Mouse (Mus musculus) intestine, embryonic 14.5 days (tissue): ENCODE results near the gene Xpo4. TPM values are rescaled to one million over a fixed set of nuclear protein-coding genes. Genes with fewer than 3 reads are reported as not detected.
A peak's percentile ranks its signal among the peaks of the same experiment; 100 is the strongest.

ENCODE experiments used
- ATAC-seq: fragments of 200-750 bp; cut with Nextera tagmentation; replicated peaks from 2 replicates; pipeline ENCODE4 v1.8.0; 2017; ENCODE audit warnings: low read depth, moderate number of reproducible peaks, moderate TSS enrichment, moderate library complexity; ENCODE audit not compliant: low FRiP score, low TSS enrichment
- DNase-seq: peaks from one replicate; pipeline ENCODE4 v3.0.0-alpha.2; 2018; ENCODE audit warnings: low spot score
- H3K27ac ChIP-seq: fragments of 300-500 bp; sonication (generic); 2 replicates; pipeline ENCODE4 v1.5.1; 2014; ENCODE audit warnings: low read depth, mild to moderate bottlenecking, control low read depth
- H3K27me3 ChIP-seq: fragments of 300-500 bp; sonication (generic); replicated peaks from 2 replicates; pipeline ENCODE4 v1.6.1; 2014; ENCODE audit warnings: low read length, control low read depth; ENCODE audit not compliant: control insufficient read depth, insufficient read depth
- H3K36me3 ChIP-seq: fragments of 300-500 bp; sonication (generic); 2 replicates; pipeline ENCODE4 v1.6.1; 2014; ENCODE audit warnings: low read length, control low read depth; ENCODE audit not compliant: control insufficient read depth, insufficient read depth
- H3K4me1 ChIP-seq: fragments of 300-500 bp; sonication (generic); replicated peaks from 2 replicates; pipeline ENCODE4 v1.6.1; 2014; ENCODE audit warnings: low read length, control low read depth, mixed read lengths; ENCODE audit not compliant: control insufficient read depth, insufficient read depth
- H3K4me2 ChIP-seq: fragments of 300-500 bp; sonication (generic); 2 replicates; pipeline ENCODE4 v1.6.1; 2014; ENCODE audit warnings: low read length
- H3K4me3 ChIP-seq: fragments of 300-500 bp; sonication (generic); 2 replicates; pipeline ENCODE4 v1.5.1; 2014; ENCODE audit warnings: low read depth, low read length, control low read depth, mixed read lengths
- H3K9ac ChIP-seq: fragments of 300-500 bp; sonication (generic); 2 replicates; pipeline ENCODE4 v1.6.1; 2014; ENCODE audit warnings: mild to moderate bottlenecking, low read length
- H3K9me3 ChIP-seq: fragments of 300-500 bp; sonication (generic); 2 replicates; pipeline ENCODE4 v1.6.1; 2016; ENCODE audit warnings: low read length, control low read depth; ENCODE audit not compliant: control insufficient read depth
- WGBS: fragments of 180-500 bp; shearing (Covaris S2); extraction: QIAGEN DNeasy Blood & Tissue Kit; methylation state at CpG from one replicate; pipeline ENCODE4 v1.1.7; 2014; 5-methylcytosine and 5-hydroxymethylcytosine counted together
- polyA plus RNA-seq: library from polyadenylated mRNA; unstranded; fragments of >200 nt; fragmentation: Nextera tagmentation; extraction: Ambion mirVana; gene quantifications from 2 replicates; pipeline ENCODE4 v1.2.1, GENCODE M21; 2014

Xpo4 gene
- polyA plus RNA-seq, 1 experiment from 2014 or later, result 34.9 TPM

GRCm38 (mm10) chr14:57705075-57705474 is 39.8 kb upstream of the Xpo4 start:
- 89% methylated on average over 4 of the region's 4 CpGs for WGBS
- ATAC-seq (no peak), DNase-seq (no peak)
- Histone ChIP-seq H3K36me3 (peaks cover 32% of the 10 kb centered on the region), H3K9ac (no peak overlapping the region), H3K4me3 (no peak overlapping the region), H3K4me1 (peaks cover 15% of the 10 kb centered on the region; the same call in 1 of the 2 replicates), H3K4me2 (no peak overlapping the region), H3K27ac (no peak overlapping the region), H3K27me3 (no peaks in the 10 kb centered on the region), H3K9me3 (no peaks in the 10 kb centered on the region)

GRCm38 (mm10) chr14:57701915-57702477 is 36.8 kb upstream of the Xpo4 start:
- peaks cover 57% of the 10 kb centered on the region for H3K36me3 ChIP-seq
- peak overlapping the region; percentile 67; the same call in 1 of the 2 replicates for H3K27ac ChIP-seq
- H3K9ac ChIP-seq, result no peak overlapping the region
- no peaks in the 10 kb centered on the region for H3K4me1 ChIP-seq
- H3K9me3 ChIP-seq, result no peaks in the 10 kb centered on the region
- no peak overlapping the region for H3K4me2 ChIP-seq
- ATAC-seq (peak; percentile 85), DNase-seq (no peak)
- WGBS, result 66% methylated on average over 12 of the region's 12 CpGs
- H3K27me3 ChIP-seq, result no peaks in the 10 kb centered on the region
- H3K4me3 ChIP-seq, result no peak overlapping the region

- H3K9ac ChIP-seq, result no peak overlapping the region
- H3K36me3 ChIP-seq, result peaks cover 76% of the 10 kb centered on the region
- H3K9me3 ChIP-seq, result no peaks in the 10 kb centered on the region
- no peak for DNase-seq
- ATAC-seq, result no peak
- no peak overlapping the region for H3K4me3 ChIP-seq
- H3K27ac ChIP-seq, result no peak overlapping the region
- no peak overlapping the region for H3K4me2 ChIP-seq
- H3K27me3 ChIP-seq, result no peaks in the 10 kb centered on the region
- 97% methylated on average over 33 of the region's 33 CpGs for WGBS
- no peaks in the 10 kb centered on the region for H3K4me1 ChIP-seq
These were observed 34.3 kb upstream of the Xpo4 start for GRCm38 (mm10) chr14:57699461-57699970.

GRCm38 (mm10) chr14:57699016-57699415 is 33.8 kb upstream of the Xpo4 start:
- Histone ChIP-seq H3K4me1 (no peaks in the 10 kb centered on the region), H3K36me3 (peaks cover 81% of the 10 kb centered on the region), H3K9me3 (no peaks in the 10 kb centered on the region), H3K4me3 (no peak overlapping the region), H3K27me3 (no peaks in the 10 kb centered on the region), H3K4me2 (no peak overlapping the region), H3K27ac (no peak overlapping the region), H3K9ac (no peak overlapping the region)
- no peak for ATAC-seq
- WGBS, result 86% methylated on average over 10 of the region's 10 CpGs
- no peak for DNase-seq

- Histone ChIP-seq H3K4me2 (no peak overlapping the region), H3K4me1 (no peaks in the 10 kb centered on the region), H3K9ac (no peak overlapping the region), H3K27me3 (no peaks in the 10 kb centered on the region), H3K4me3 (no peak overlapping the region), H3K9me3 (no peaks in the 10 kb centered on the region), H3K36me3 (peaks cover 86% of the 10 kb centered on the region), H3K27ac (no peak overlapping the region)
- no peak for DNase-seq
- 93% methylated on average over 15 of the region's 15 CpGs for WGBS
- no peak for ATAC-seq
These were observed 30.8 kb upstream of the Xpo4 start for GRCm38 (mm10) chr14:57696066-57696465.

GRCm38 (mm10) chr14:57695550-57695949 is 30.3 kb upstream of the Xpo4 start:
- no peak overlapping the region for H3K4me2 ChIP-seq
- ATAC-seq (no peak), DNase-seq (no peak)
- H3K27me3 ChIP-seq, result no peaks in the 10 kb centered on the region
- H3K4me1 ChIP-seq, result no peaks in the 10 kb centered on the region
- H3K27ac ChIP-seq, result no peak overlapping the region
- 91% methylated on average over 8 of the region's 8 CpGs for WGBS
- no peak overlapping the region for H3K9ac ChIP-seq
- no peak overlapping the region for H3K4me3 ChIP-seq
- no peaks in the 10 kb centered on the region for H3K9me3 ChIP-seq
- H3K36me3 ChIP-seq, result peaks cover 90% of the 10 kb centered on the region

- no peaks in the 10 kb centered on the region for H3K4me1 ChIP-seq
- H3K4me3 ChIP-seq, result no peak overlapping the region
- H3K27ac ChIP-seq, result no peak overlapping the region
- H3K9ac ChIP-seq, result no peak overlapping the region
- no peaks in the 10 kb centered on the region for H3K9me3 ChIP-seq
- H3K36me3 ChIP-seq, result peaks cover 88% of the 10 kb centered on the region
- no peaks in the 10 kb centered on the region for H3K27me3 ChIP-seq
- no peak overlapping the region for H3K4me2 ChIP-seq
- DNase-seq (no peak), ATAC-seq (no peak)
- 81% methylated on average over 16 of the region's 16 CpGs for WGBS
These were observed 29.0 kb upstream of the Xpo4 start for GRCm38 (mm10) chr14:57694246-57694645.

- no peak overlapping the region for H3K27ac ChIP-seq
- H3K4me1 ChIP-seq, result no peaks in the 10 kb centered on the region
- H3K36me3 ChIP-seq, result peaks cover 86% of the 10 kb centered on the region
- H3K9me3 ChIP-seq, result no peaks in the 10 kb centered on the region
- no peak overlapping the region for H3K9ac ChIP-seq
- H3K27me3 ChIP-seq, result no peaks in the 10 kb centered on the region
- WGBS, result 88% methylated on average over 17 of the region's 17 CpGs
- H3K4me3 ChIP-seq, result no peak overlapping the region
- no peak for DNase-seq
- no peak for ATAC-seq
- H3K4me2 ChIP-seq, result no peak overlapping the region
These were observed 27.4 kb upstream of the Xpo4 start for GRCm38 (mm10) chr14:57692517-57693130.

GRCm38 (mm10) chr14:57691316-57691715 is 26.1 kb upstream of the Xpo4 start:
- no peak overlapping the region for H3K9ac ChIP-seq
- no peaks in the 10 kb centered on the region for H3K27me3 ChIP-seq
- H3K27ac ChIP-seq, result no peak overlapping the region
- no peak for DNase-seq
- peaks cover 73% of the 10 kb centered on the region for H3K36me3 ChIP-seq
- H3K9me3 ChIP-seq, result no peaks in the 10 kb centered on the region
- no peak overlapping the region for H3K4me2 ChIP-seq
- WGBS, result 93% methylated on average over 24 of the region's 24 CpGs
- no peaks in the 10 kb centered on the region for H3K4me1 ChIP-seq
- no peak for ATAC-seq
- H3K4me3 ChIP-seq, result no peak overlapping the region
